Mouse (Mus musculus) erythroblast, embryonic 14.5 days (primary cell): ENCODE measurements around the gene Vamp8. TPM values are rescaled to one million over a fixed set of nuclear protein-coding genes. Genes with fewer than 3 reads are reported as not detected.
A peak's percentile ranks its signal among the peaks of the same experiment; 100 is the strongest.

Source experiments
- H3K27me3 ChIP-seq: 2 replicates; pipeline ENCODE4 v1.6.1; 2012; ENCODE audit warnings: inconsistent platforms; ENCODE audit not compliant: control insufficient read depth
- H3K36me3 ChIP-seq: 2 replicates; pipeline ENCODE4 v1.6.1; 2012; ENCODE audit warnings: mild to moderate bottlenecking, inconsistent platforms; ENCODE audit not compliant: control insufficient read depth
- H3K4me1 ChIP-seq: 2 replicates; pipeline ENCODE4 v1.6.1; 2012; ENCODE audit warnings: inconsistent platforms; ENCODE audit not compliant: control insufficient read depth
- H3K4me3 ChIP-seq: replicated peaks from 2 replicates; pipeline ENCODE3; 2012; ENCODE audit warnings: moderate library complexity, mild to moderate bottlenecking, inconsistent platforms
- H3K9me3 ChIP-seq: 2 replicates; pipeline ENCODE4 v1.6.1; 2012; ENCODE audit warnings: low read length, inconsistent platforms, mixed read lengths; ENCODE audit not compliant: control insufficient read depth
- GATA1 ChIP-seq: IDR thresholded peaks from 2 replicates; pipeline ENCODE4 v1.6.1; 2012; ENCODE audit warnings: low read length, inconsistent platforms, mixed read lengths
- TAL1 ChIP-seq: IDR thresholded peaks from 3 replicates; pipeline ENCODE4 v1.6.1; 2012; ENCODE audit warnings: low read length, inconsistent platforms, mixed read lengths
- polyA plus RNA-seq: library from polyadenylated mRNA; stranded (reverse); fragments of >175 nt; gene quantifications from 2 replicates; pipeline ENCODE4 v1.2.3, GENCODE M21; 2012

The Vamp8 gene
- polyA plus RNA-seq, 1 experiment: 22.8 TPM

DNA sequence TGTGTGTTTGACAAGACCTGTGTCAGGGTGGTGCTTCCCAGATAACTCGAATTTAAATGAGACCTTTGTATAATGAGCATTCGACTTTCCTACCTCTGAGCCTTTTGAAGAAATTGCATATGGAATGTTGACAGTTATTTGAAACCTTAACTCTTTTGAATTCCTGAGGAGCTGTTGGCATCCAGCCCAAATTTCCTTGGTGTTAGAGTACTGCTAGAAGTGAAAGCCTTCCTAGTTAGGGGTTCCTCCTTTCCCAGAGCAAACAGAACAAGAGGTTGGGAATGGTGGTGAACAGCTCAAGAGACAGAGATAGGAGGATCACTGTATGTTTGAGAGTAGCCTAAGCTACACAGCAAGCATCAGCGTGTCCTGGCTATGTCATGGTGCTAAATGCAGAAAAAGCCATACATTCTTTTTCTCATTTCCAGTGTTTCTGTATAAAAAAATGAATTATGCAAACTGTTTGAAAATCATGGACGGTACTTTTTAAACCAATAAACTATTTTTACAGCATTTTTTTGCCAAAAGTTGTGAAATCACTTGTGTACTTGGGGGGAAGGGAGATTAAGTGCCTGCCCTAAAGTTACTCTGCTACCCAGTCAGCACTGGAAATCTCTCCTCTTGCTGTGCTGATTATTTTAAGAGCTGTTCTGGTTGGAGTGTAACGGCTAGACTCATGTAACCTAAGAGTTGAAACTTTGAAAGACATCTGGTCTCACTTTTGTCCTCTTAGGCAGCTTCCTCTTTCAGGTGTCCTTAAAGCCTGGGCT is 37.7 kb downstream of the Vamp8 start:
- Histone ChIP-seq H3K27me3 (peaks cover 47% of the 10 kb centered on the region), H3K4me3 (no peak overlapping the region), H3K9me3 (peaks cover 12% of the 10 kb centered on the region; the same call in 1 of the 2 replicates), H3K36me3 (peaks cover 65% of the 10 kb centered on the region), H3K4me1 (peaks cover 73% of the 10 kb centered on the region)
- TF ChIP-seq GATA1 (no peak), TAL1 (no peak)

DNA sequence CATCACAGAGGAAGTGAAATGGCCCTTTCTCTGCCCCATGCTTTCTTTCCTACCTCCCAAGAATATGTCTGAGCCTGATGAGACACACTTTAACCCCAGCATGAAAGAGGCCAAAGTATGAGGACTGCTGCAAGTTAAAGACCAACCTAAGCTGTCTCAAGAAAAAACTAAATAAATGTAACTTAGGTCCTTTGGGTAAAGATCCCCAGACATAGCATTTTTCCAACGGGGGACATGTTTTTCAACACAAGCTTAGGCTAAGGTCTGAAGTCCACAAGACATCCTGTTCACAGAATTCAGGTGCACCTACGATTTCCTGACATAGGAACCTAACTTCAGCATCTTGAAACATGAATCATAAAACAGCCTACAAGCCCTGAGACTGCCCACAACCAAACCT is 40.3 kb downstream of the Vamp8 start:
- peaks cover 5% of the 10 kb centered on the region; the same call in 1 of the 2 replicates for H3K9me3 ChIP-seq
- H3K36me3 ChIP-seq: peaks cover 48% of the 10 kb centered on the region
- H3K4me3 ChIP-seq: no peak overlapping the region
- H3K4me1 ChIP-seq: peaks cover 72% of the 10 kb centered on the region
- H3K27me3 ChIP-seq: peaks cover 26% of the 10 kb centered on the region
- TF ChIP-seq GATA1 (no peak), TAL1 (no peak)

DNA sequence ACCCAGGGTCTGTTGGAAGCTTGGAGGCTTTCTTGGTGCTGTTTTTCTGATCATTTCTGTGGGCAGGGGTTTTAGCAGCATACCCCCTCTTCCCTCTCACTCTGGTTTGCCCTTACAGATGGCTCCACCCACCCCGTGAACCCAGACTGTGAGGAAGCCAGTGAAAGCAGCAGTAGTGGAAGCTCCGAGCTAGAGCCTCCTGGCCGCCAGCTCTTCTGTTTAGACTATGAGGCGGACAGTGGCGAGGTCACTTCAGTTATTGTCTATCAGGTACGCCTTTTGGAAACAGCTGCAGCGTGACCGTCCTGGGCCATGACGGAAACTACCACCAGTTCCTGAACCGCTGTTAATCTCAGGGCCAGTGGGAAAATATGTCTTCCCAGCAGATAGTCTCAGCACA is 42.1 kb downstream of the Vamp8 start:
- H3K4me3 ChIP-seq: peak overlapping the region; percentile 96
- peaks cover 80% of the 10 kb centered on the region for H3K4me1 ChIP-seq
- H3K27me3 ChIP-seq: peaks cover 8% of the 10 kb centered on the region
- H3K9me3 ChIP-seq: no peaks in the 10 kb centered on the region
- TF ChIP-seq TAL1 (no peak), GATA1 (no peak)
- H3K36me3 ChIP-seq: peaks cover 45% of the 10 kb centered on the region

DNA sequence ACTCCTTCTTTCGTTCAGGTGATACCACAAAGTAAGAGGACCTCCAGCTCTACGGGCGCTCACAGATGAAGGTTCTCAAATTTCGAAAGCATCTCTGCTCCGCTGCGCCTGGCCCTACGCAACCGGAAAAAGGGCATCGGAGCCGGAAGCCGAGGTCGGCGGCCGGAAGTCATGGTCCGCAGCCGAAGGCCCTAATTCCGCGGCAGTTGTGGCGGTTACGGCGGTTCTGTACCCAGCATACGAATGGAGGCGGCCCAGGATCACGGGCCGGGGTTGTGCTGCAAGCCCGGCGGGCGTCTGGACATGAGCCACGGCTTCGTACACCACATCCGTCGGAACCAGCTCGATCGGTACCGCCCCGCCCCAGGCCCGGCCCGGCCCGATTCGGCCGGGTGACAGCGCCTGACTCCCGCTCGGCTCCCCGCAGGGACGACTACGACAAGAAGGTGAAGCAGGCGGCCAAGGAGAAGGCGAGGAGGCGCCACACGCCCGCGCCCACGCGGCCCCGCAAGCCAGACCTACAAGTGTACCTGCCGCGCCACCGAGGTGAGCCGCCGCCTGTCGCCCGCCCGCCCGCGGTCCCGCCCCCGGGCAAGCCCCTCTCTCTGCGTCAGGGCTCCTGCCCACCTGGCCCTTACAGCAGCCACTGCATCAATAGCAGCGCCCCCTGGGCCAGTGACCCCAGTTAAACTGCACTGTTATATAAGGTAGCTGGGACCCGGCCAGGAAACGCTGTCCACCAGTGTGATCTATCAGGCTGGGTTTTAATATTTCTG is 43.1 kb downstream of the Vamp8 start, which contains the start of gene 0610030E20Rik:
TSS of gene 0610030E20Rik (plus strand) at position 152 of the 776 bp plus-strand sequence.
- no peaks in the 10 kb centered on the region for H3K27me3 ChIP-seq
- H3K4me3 ChIP-seq: peak within 1 kb of the TSS; percentile 96
- H3K9me3 ChIP-seq: no peaks in the 10 kb centered on the region
- H3K4me1 ChIP-seq: peaks cover 81% of the 10 kb centered on the region
- peaks cover 49% of the 10 kb centered on the region for H3K36me3 ChIP-seq
- no peak for TF ChIP-seq TAL1
- TF ChIP-seq GATA1: no peak

DNA sequence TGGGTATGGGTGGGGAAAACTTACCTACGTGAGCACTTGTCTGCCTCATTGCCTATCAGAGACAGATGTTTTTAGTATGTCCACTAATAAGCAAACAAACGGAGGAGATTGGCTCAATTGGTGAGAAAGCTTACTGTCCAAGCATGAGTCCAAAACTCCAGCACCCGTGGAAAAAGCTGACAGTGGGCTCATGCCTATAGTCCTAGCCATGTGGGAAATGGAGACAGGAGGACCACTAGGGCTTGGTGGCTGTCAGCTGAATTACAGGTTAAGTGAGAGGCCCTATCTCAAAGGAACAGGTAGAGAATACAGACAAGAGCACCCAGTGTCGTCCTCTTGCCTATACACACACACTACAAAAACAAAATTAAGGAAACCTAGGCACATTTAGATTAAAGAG is 44.2 kb downstream of the Vamp8 start:
- Histone ChIP-seq H3K36me3 (peaks cover 54% of the 10 kb centered on the region), H3K4me1 (peaks cover 81% of the 10 kb centered on the region), H3K4me3 (peak overlapping the region; percentile 96), H3K27me3 (no peaks in the 10 kb centered on the region), H3K9me3 (no peaks in the 10 kb centered on the region)
- TF ChIP-seq TAL1 (no peak), GATA1 (no peak)

DNA sequence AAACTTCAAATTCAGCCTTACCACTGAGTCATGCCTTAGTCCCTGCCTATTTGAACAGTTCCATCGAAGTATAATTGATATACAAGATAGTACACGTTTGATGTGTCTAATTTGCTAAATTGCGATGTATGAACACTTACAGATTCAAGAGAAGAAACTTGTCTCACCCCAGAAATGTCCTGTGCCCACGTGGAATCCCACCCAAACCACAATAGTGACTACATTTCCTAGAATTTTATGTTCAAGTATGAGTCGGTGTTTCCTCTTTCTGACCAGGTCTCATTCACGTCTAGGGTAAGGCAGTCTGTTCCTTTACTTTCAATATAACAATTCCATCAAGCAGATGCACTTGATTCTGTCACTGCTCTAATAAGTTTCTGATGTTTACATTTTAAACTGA is 44.9 kb downstream of the Vamp8 start:
- no peak for TF ChIP-seq TAL1
- no peak for TF ChIP-seq GATA1
- Histone ChIP-seq H3K36me3 (peaks cover 54% of the 10 kb centered on the region), H3K9me3 (no peaks in the 10 kb centered on the region), H3K27me3 (no peaks in the 10 kb centered on the region), H3K4me1 (peaks cover 80% of the 10 kb centered on the region), H3K4me3 (peak overlapping the region; percentile 96)

DNA sequence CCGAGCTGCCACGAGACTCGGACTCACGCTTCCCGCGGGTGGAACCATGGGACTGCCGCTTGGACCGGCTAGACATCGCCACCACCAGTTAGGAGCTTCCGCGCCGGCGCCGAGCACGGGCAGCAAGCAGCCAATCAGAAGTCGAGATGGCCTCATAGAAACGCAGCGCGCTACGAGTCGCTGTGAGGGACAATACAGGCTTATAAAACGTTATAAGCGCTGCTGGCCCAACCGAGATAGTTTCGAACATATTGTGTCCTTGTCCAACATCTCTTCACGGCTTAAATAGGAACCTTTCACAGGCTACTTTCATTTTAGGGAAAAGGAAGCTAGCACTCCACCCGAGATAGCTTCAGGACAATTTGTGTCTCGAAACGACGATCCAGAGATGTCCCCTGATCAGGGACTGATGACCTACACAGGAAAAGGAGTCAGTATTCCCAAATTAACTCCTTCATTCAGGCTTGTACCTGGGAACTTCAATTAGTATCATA is 45.4 kb downstream of the Vamp8 start, which contains the start of gene Usp39:
TSS of gene Usp39 (minus strand) at position 111 of the 494 bp plus-strand sequence.
- H3K36me3 ChIP-seq: peaks cover 54% of the 10 kb centered on the region
- peaks cover 78% of the 10 kb centered on the region for H3K4me1 ChIP-seq
- no peaks in the 10 kb centered on the region for H3K9me3 ChIP-seq
- TF ChIP-seq TAL1 (no peak), GATA1 (no peak)
- H3K4me3 ChIP-seq: peak within 1 kb of the TSS; percentile 96
- H3K27me3 ChIP-seq: no peaks in the 10 kb centered on the region

DNA sequence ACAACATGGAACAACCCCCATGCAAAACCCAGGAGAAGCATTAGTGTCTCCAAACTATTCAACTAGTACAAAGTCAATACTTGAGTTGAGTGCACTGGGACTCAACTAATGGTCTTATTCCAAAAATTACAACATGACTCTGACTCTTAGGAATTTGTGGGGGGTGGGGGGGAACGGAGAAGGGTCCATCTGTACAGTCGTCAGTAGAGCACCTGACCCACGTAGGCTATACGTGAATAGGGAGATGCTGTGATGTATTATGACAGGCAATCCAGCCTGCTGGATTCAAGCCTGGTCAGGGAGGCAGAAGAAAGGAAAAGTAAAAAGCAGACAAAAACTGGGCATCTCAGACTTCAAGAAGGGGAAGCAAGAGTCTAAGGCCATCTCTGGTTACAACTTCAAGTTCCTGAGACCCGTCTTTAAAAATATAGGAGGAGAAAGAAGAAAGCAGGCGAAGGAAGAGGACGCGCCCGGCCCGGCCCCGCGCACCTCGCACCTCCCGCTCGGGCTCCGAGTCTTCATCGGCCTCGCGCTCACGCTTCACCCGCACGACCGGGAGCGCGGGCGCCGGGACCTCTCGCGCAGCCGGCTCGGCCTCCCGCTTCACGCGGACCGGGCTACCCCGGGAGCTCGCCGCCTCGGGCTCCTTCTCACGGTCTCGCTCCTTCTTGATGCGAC is 46.0 kb downstream of the Vamp8 start:
- peaks cover 54% of the 10 kb centered on the region for H3K36me3 ChIP-seq
- TF ChIP-seq TAL1: no peak
- no peak for TF ChIP-seq GATA1
- H3K4me1 ChIP-seq: peaks cover 76% of the 10 kb centered on the region
- H3K4me3 ChIP-seq: peak overlapping the region; percentile 96
- H3K27me3 ChIP-seq: no peaks in the 10 kb centered on the region
- no peaks in the 10 kb centered on the region for H3K9me3 ChIP-seq
